Mouse (Mus musculus) central nervous system, embryonic 18 days (tissue): ENCODE measurements around the gene Lancl2. TPM values are rescaled to one million over a fixed set of nuclear protein-coding genes. Genes with fewer than 3 reads are reported as not detected.

Experiments
- polyA plus RNA-seq: library from polyadenylated mRNA; depleted of rRNA; stranded (reverse); fragments of >200 nt; gene quantifications from 2 replicates; pipeline ENCODE4 v1.2.3, GENCODE M21; 2012; rRNA removed

Gene Lancl2
- polyA plus RNA-seq: 74.0 and 77.3 TPM in 2 replicates

GRCm38 (mm10) chr6:57702376-57702742 lies at the start of gene Lancl2:
TSS of gene Lancl2 (plus strand) at chr6:57702540.

GRCm38 (mm10) chr6:57691467-57692261 lies 10.7 kb upstream of the Lancl2 start, which contains the start of gene Pyurf:
TSS of gene Pyurf (minus strand) at chr6:57692078.

Other genes with a start within 250 kb of the Lancl2 start
- 5.9 and 6.1 TPM in 2 replicates for gene Ppm1k, start 167.1 kb upstream of the Lancl2 start, polyA plus RNA-seq
- gene Herc6, start 121.5 kb upstream of the Lancl2 start, polyA plus RNA-seq: 1.0 and 1.3 TPM in 2 replicates
- 9.8 and 10.9 TPM in 2 replicates for gene Pyurf, start 10.5 kb upstream of the Lancl2 start, polyA plus RNA-seq
- gene Vopp1, start 122.6 kb downstream of the Lancl2 start, polyA plus RNA-seq: 165 and 170 TPM in 2 replicates
- gene Vmn1r21, start 147.8 kb downstream of the Lancl2 start, polyA plus RNA-seq: not detected in 2 replicates
- not detected in 2 replicates for gene Vmn1r22, start 205.5 kb downstream of the Lancl2 start, polyA plus RNA-seq
- not detected in 2 replicates for gene Vmn1r23, start 224.3 kb downstream of the Lancl2 start, polyA plus RNA-seq